Mouse (Mus musculus) hindbrain, embryonic 16.5 days (tissue): Measurements from ENCODE around the gene Arcn1. TPM values are rescaled to one million over a fixed set of nuclear protein-coding genes. Genes with fewer than 3 reads are reported as not detected.

Experiments
- ATAC-seq: fragments of 200-750 bp; cut with Nextera tagmentation; 2 replicates; pipeline ENCODE4 v1.8.0; 2017; ENCODE audit warnings: moderate TSS enrichment, moderate library complexity
- H3K27ac ChIP-seq: fragments of 300-500 bp; sonication (generic); 2 replicates; pipeline ENCODE4 v1.5.1; 2014; ENCODE audit warnings: low read depth, mild to moderate bottlenecking, control low read depth, low read length, moderate library complexity
- H3K27me3 ChIP-seq: fragments of 300-500 bp; sonication (generic); replicated peaks from 2 replicates; pipeline ENCODE4 v1.6.1; 2014; ENCODE audit warnings: low read length; ENCODE audit not compliant: control insufficient read depth, insufficient read depth
- H3K36me3 ChIP-seq: fragments of 300-500 bp; sonication (generic); 2 replicates; pipeline ENCODE4 v1.6.1; 2014; ENCODE audit warnings: mild to moderate bottlenecking, low read length, moderate library complexity, mixed read lengths; ENCODE audit not compliant: control insufficient read depth, insufficient read depth
- H3K4me1 ChIP-seq: fragments of 300-500 bp; sonication (generic); 2 replicates; pipeline ENCODE4 v1.6.1; 2014; ENCODE audit warnings: low read depth, low read length; ENCODE audit not compliant: control insufficient read depth, insufficient read depth
- H3K4me2 ChIP-seq: fragments of 300-500 bp; sonication (generic); 2 replicates; pipeline ENCODE4 v1.6.1; 2014; ENCODE audit warnings: mild to moderate bottlenecking, low read length, control low read depth, moderate library complexity
- H3K4me3 ChIP-seq: fragments of 300-500 bp; sonication (generic); 2 replicates; pipeline ENCODE4 v1.5.1; 2014; ENCODE audit warnings: mild to moderate bottlenecking, low read length, control low read depth, moderate library complexity
- H3K9ac ChIP-seq: fragments of 300-500 bp; sonication (generic); 2 replicates; pipeline ENCODE4 v1.6.1; 2014; ENCODE audit warnings: low read depth, mild to moderate bottlenecking, control low read depth, low read length, moderate library complexity
- H3K9me3 ChIP-seq: fragments of 300-500 bp; sonication (generic); 2 replicates; pipeline ENCODE4 v1.6.1; 2014; ENCODE audit warnings: mild to moderate bottlenecking, low read length, moderate library complexity; ENCODE audit not compliant: control insufficient read depth
- WGBS: fragments of 180-500 bp; shearing (Covaris S2); extraction: QIAGEN DNeasy Blood & Tissue Kit; methylation state at CpG from one replicate; pipeline ENCODE4 v1.1.7; 2014; 5-methylcytosine and 5-hydroxymethylcytosine counted together
- polyA plus RNA-seq: library from polyadenylated mRNA; unstranded; fragments of >200 nt; fragmentation: Nextera tagmentation; extraction: Ambion mirVana; gene quantifications from 2 replicates; pipeline ENCODE4 v1.2.1, GENCODE M21; 2015

The Arcn1 gene
- polyA plus RNA-seq, 1 experiment from 2014 or later, result 130 TPM

DNA sequence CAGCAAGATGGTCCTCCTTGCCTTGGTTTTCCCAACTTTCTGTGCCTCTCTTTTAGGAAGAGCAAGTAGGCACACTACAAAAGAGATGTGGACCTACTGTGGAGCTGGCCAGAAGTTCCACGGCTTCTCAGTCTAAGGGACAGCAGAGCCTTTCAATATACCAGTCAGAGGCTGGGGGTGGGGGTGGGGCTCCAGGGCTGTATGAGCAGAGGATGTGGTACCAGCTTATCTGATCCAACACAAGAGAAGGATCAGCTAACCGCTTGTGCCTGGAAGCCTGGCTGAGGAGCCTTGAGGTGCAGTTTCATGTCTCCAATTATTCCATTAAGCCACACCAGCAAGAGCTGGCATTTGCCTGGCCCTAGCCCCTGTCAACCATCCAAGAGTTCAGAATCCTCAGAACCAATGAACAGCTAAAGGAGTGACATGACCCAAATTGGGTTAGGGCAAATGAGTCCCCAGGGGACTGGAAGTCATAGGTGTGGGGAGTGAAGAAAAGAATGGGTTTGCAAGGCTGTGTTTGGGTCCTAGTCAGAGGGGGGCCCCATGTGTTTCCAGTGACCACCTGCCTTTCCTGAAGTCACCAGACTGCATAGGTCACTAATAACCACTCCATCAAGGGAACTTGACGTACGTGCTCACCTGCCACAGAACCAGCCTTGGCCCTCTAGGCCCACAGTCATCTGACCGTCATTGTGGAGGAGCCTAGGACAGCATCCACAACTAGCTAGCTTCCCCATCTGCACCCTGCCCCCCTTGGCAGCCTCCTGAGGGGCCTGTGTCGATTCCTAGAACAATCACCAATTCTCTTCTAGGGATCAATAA is 50.4 kb downstream of the Arcn1 start:
- Histone ChIP-seq H3K9ac (no peak overlapping the region), H3K4me1 (peaks cover 37% of the 10 kb centered on the region), H3K27ac (no peak overlapping the region), H3K36me3 (peaks cover 14% of the 10 kb centered on the region), H3K27me3 (no peaks in the 10 kb centered on the region), H3K4me3 (no peak overlapping the region), H3K4me2 (no peak overlapping the region), H3K9me3 (no peaks in the 10 kb centered on the region)
- ATAC-seq, result no peak
- 79% methylated on average over 6 of the region's 6 CpGs for WGBS

- Histone ChIP-seq H3K27ac (no peak overlapping the region), H3K9ac (no peak overlapping the region), H3K4me1 (peaks cover 29% of the 10 kb centered on the region), H3K36me3 (peaks cover 19% of the 10 kb centered on the region), H3K27me3 (no peaks in the 10 kb centered on the region), H3K9me3 (no peaks in the 10 kb centered on the region), H3K4me3 (no peak overlapping the region), H3K4me2 (no peak overlapping the region)
- WGBS, result 93% methylated on average over 29 of the region's 29 CpGs
- ATAC-seq, result no peak
Observed at GRCm38 (mm10) chr9:44715705-44716362, 51.8 kb downstream of the Arcn1 start.

DNA sequence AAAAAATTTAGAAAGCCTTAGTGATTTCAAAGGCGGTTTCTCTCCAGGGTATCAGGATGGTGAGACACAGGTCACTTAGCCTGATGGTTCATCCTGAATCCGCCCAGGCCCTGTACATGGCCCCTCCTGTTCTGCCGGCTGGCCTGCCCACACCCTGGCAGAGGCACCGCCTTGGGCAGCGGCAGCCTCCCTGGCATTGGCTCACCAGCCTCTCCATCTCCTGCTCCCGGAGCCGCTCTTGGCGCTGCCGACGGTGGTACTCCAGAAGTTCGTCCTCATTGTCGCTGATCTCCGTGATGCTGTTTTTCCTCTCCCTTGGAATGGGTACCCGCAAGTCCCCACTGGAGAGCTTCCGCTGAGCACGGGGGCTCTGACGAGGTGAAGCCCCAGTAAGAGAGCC is 52.5 kb downstream of the Arcn1 start:
- 83% methylated on average over 17 of the region's 17 CpGs for WGBS
- Histone ChIP-seq H3K27me3 (no peaks in the 10 kb centered on the region), H3K9ac (no peak overlapping the region), H3K27ac (no peak overlapping the region), H3K9me3 (no peaks in the 10 kb centered on the region), H3K4me2 (no peak overlapping the region), H3K36me3 (peaks cover 22% of the 10 kb centered on the region), H3K4me1 (peaks cover 24% of the 10 kb centered on the region), H3K4me3 (no peak overlapping the region)
- ATAC-seq, result no peak

DNA sequence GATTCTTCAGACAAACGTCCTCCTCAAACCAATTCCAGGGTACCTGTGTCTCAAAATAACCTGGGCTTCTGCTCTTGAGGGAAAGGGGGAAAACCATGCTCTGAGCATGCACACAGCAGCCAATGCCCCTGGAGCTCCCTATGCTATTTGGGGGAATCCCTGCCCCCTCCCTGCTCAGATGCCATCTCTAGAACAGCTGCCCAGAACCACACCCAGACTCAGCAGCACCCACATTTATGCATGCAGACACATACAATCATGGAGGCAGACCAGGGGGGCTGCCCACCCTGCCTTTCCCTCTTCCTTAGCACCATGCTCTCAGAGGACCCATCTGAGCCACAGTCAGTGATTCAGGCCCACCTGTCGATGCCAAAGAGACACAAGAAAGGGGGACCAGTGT is 54.1 kb downstream of the Arcn1 start:
- WGBS, result 73% methylated on average over 2 of the region's 2 CpGs
- H3K27ac ChIP-seq, result no peak overlapping the region
- no peak overlapping the region for H3K4me3 ChIP-seq
- no peak for ATAC-seq
- peaks cover 14% of the 10 kb centered on the region for H3K4me1 ChIP-seq
- peaks cover 22% of the 10 kb centered on the region for H3K36me3 ChIP-seq
- no peak overlapping the region for H3K4me2 ChIP-seq
- no peaks in the 10 kb centered on the region for H3K27me3 ChIP-seq
- no peak overlapping the region for H3K9ac ChIP-seq
- no peaks in the 10 kb centered on the region for H3K9me3 ChIP-seq

DNA sequence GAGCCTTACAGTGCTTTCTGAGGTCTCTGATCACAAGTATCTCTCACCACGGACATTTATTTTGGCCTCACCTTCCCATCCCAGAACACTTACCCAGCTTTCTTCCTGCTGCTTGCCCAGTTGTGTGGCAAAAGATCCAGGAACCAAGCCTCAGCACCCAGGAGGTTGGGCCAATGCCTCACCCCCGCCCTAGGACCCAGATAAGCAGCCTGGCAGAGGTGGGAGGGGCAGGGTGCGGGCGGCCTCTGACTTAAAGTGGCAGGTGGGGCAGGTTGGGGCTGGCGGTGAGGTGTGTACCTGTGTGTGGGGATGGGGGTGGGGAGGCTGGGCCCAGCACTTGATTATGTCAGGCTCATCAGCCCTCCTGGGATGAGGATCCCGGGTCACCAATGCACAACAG is 54.6 kb downstream of the Arcn1 start:
- Histone ChIP-seq H3K4me3 (no peak overlapping the region), H3K9ac (no peak overlapping the region), H3K27me3 (no peaks in the 10 kb centered on the region), H3K4me2 (no peak overlapping the region), H3K4me1 (peaks cover 18% of the 10 kb centered on the region), H3K36me3 (peaks cover 22% of the 10 kb centered on the region), H3K27ac (no peak overlapping the region), H3K9me3 (no peaks in the 10 kb centered on the region)
- no peak for ATAC-seq
- WGBS, result 90% methylated on average over 6 of the region's 6 CpGs

GRCm38 (mm10) chr9:44711602-44712001 is 56.0 kb downstream of the Arcn1 start:
- WGBS, result 67% methylated on average over 17 of the region's 17 CpGs
- peaks cover 22% of the 10 kb centered on the region for H3K36me3 ChIP-seq
- no peak overlapping the region for H3K27ac ChIP-seq
- H3K4me3 ChIP-seq, result no peak overlapping the region
- H3K4me2 ChIP-seq, result no peak overlapping the region
- H3K27me3 ChIP-seq, result no peaks in the 10 kb centered on the region
- no peaks in the 10 kb centered on the region for H3K9me3 ChIP-seq
- ATAC-seq, result no peak
- H3K9ac ChIP-seq, result no peak overlapping the region
- H3K4me1 ChIP-seq, result peaks cover 16% of the 10 kb centered on the region

GRCm38 (mm10) chr9:44710213-44710612 is 57.4 kb downstream of the Arcn1 start:
- no peak overlapping the region for H3K4me3 ChIP-seq
- H3K27me3 ChIP-seq, result no peaks in the 10 kb centered on the region
- no peak overlapping the region for H3K4me2 ChIP-seq
- peaks cover 24% of the 10 kb centered on the region for H3K36me3 ChIP-seq
- H3K9ac ChIP-seq, result no peak overlapping the region
- no peaks in the 10 kb centered on the region for H3K9me3 ChIP-seq
- no peak overlapping the region for H3K27ac ChIP-seq
- no peak for ATAC-seq
- peaks cover 16% of the 10 kb centered on the region for H3K4me1 ChIP-seq
- WGBS, result 69% methylated on average over 5 of the region's 5 CpGs

DNA sequence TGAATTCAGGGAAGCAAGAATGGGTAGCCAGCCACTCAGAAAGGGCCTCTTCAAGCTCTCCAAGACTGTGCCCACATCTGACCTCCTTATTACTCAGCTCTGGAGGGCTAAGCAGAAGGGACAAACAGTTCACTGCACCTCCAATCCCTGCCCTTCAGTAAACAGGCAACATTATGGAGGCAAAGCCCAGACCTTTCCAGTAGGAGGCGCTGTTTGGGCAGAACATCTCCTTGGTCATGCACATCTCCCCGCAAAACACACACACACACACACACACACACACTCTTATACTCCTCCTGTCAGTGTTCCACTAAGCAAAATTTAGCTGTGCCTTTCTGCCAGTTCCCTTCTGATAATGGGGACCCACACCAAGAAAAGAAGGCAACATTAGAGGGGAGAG is 58.0 kb downstream of the Arcn1 start:
- H3K27me3 ChIP-seq, result no peaks in the 10 kb centered on the region
- H3K4me1 ChIP-seq, result peaks cover 16% of the 10 kb centered on the region
- no peak for ATAC-seq
- H3K36me3 ChIP-seq, result peaks cover 21% of the 10 kb centered on the region
- H3K9ac ChIP-seq, result no peak overlapping the region
- H3K4me2 ChIP-seq, result no peak overlapping the region
- H3K4me3 ChIP-seq, result no peak overlapping the region
- 41% methylated on average over 2 of the region's 2 CpGs for whole genome bisulfite sequencing
- H3K27ac ChIP-seq, result no peak overlapping the region
- H3K9me3 ChIP-seq, result no peaks in the 10 kb centered on the region

DNA sequence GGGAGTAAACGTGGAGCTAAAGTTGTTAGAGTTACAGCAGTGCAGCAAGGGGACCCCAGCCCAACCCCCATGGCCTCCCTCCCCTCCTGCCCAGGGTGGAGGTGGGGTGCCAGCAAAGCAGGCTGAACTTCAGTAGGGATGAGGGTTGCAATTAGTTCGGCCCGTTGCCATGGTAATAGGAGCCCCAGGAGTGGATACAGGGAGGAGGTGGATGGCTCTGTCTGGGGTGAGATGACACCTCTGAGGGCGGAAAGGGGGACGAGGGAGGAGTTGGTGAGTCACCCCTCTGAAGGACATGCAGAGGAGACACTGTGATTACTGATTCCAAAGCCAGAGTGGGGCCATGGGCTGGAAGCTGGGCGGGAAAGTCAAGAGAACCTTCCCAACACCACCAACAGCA is 58.7 kb downstream of the Arcn1 start:
- Histone ChIP-seq H3K36me3 (peaks cover 24% of the 10 kb centered on the region), H3K4me1 (peaks cover 16% of the 10 kb centered on the region), H3K27me3 (no peaks in the 10 kb centered on the region), H3K4me3 (no peak overlapping the region), H3K9me3 (no peaks in the 10 kb centered on the region), H3K4me2 (peak overlapping the region; percentile 51), H3K9ac (no peak overlapping the region), H3K27ac (no peak overlapping the region)
- 19% methylated on average over 6 of the region's 6 CpGs for WGBS
- ATAC-seq, result 0 out of 2 replicates have a peak, but pooled peaks have one; percentile 24
